Mouse (Mus musculus) liver, embryonic 13.5 days (tissue): ENCODE results near the gene Usp3. TPM values are rescaled to one million over a fixed set of nuclear protein-coding genes. Genes with fewer than 3 reads are reported as not detected.

Source experiments
- ATAC-seq: fragments of 200-750 bp; cut with Nextera tagmentation; 2 replicates; pipeline ENCODE4 v1.8.0; 2017; ENCODE audit warnings: low read depth, mild to moderate bottlenecking, moderate number of reproducible peaks, moderate library complexity
- DNase-seq: peaks from one replicate; pipeline ENCODE4 v3.0.0; 2022
- H3K27ac ChIP-seq: fragments of 300-500 bp; sonication (generic); 2 replicates; pipeline ENCODE4 v1.5.1; 2015; ENCODE audit warnings: moderate library complexity, mild to moderate bottlenecking, inconsistent platforms
- H3K27me3 ChIP-seq: fragments of 300-500 bp; sonication (generic); 2 replicates; pipeline ENCODE4 v1.6.1; 2015; ENCODE audit warnings: mild to moderate bottlenecking, inconsistent platforms
- H3K36me3 ChIP-seq: fragments of 300-500 bp; sonication (generic); 2 replicates; pipeline ENCODE4 v1.6.1; 2015; ENCODE audit warnings: mild to moderate bottlenecking, inconsistent platforms
- H3K4me1 ChIP-seq: fragments of 300-500 bp; sonication (generic); replicated peaks from 2 replicates; pipeline ENCODE4 v1.6.1; 2015; ENCODE audit warnings: inconsistent platforms
- H3K4me2 ChIP-seq: fragments of 300-500 bp; sonication (generic); 2 replicates; pipeline ENCODE4 v1.6.1; 2015; ENCODE audit warnings: inconsistent platforms, mild to moderate bottlenecking, moderate library complexity
- H3K4me3 ChIP-seq: fragments of 300-500 bp; sonication (generic); replicated peaks from 2 replicates; pipeline ENCODE4 v1.5.1; 2015; ENCODE audit warnings: mild to moderate bottlenecking, inconsistent platforms
- H3K9ac ChIP-seq: fragments of 300-500 bp; sonication (generic); 2 replicates; pipeline ENCODE4 v1.6.1; 2015; ENCODE audit warnings: mild to moderate bottlenecking, inconsistent platforms
- H3K9me3 ChIP-seq: fragments of 300-500 bp; sonication (generic); replicated peaks from 2 replicates; pipeline ENCODE4 v1.6.1; 2016; ENCODE audit warnings: inconsistent platforms
- WGBS: fragments of 180-500 bp; shearing (Covaris S2); methylation state at CpG from one replicate; pipeline ENCODE4 v1.1.7; 2015; ENCODE audit not compliant: insufficient replicate concordance; 5-methylcytosine and 5-hydroxymethylcytosine counted together
- polyA plus RNA-seq: library from polyadenylated mRNA; unstranded; fragments of >200 nt; fragmentation: Nextera tagmentation; extraction: Ambion mirVana; gene quantifications from 2 replicates; pipeline ENCODE4 v1.2.1, GENCODE M21; 2015

The Usp3 gene
- polyA plus RNA-seq, 1 experiment from 2014 or later, result 18.8 TPM

DNA sequence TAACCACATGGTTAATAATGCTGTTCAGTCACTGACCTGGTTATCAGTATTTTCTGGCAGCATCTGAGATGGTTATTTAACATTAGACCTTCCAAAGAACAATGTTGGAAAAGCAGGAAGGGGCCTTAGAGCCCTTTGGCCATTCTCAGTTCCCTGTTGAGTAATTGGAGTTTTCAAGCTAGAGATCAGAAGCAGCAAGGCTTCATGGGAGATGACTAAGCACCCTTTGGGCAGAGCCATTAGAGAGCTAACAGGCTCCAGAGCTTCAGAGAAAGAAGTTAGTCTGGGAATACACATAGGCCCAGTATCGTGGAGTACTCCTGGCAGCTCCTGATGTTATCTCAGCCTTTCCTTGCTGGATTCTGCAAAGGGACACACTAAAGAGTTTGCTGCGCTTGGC is 8.1 kb upstream of the Usp3 start:
- Histone ChIP-seq H3K27me3 (0 out of 2 replicates have a peak, but pooled peaks cover 3% of the 10 kb centered on the region), H3K4me2 (no peak overlapping the region), H3K9me3 (no peaks in the 10 kb centered on the region), H3K4me1 (peaks cover 50% of the 10 kb centered on the region), H3K36me3 (no peaks in the 10 kb centered on the region), H3K4me3 (no peak overlapping the region), H3K9ac (no peak overlapping the region), H3K27ac (no peak overlapping the region)
- no peak for ATAC-seq
- WGBS, result 68% methylated on average over 2 of the region's 2 CpGs
- no peak for DNase-seq

DNA sequence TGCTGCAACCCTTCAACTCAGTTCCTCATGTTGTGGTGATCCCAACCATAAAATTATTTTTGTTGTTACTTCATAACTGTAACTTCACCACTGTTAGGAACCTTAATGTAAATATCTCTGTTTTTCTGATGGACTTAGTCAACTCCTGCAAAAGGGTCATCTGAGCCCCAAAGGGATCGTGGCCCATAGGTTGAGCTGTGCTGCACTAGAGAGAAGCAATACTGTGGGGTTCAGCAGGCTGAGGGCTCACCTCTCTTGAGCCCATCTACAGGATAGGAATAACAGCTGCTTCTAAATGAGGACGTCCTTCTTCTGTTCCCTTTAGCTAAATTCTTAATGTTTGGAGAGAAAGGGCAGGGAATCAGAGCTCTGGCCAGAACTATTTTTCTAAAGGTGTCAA is 7.6 kb upstream of the Usp3 start:
- peaks cover 49% of the 10 kb centered on the region for H3K4me1 ChIP-seq

DNA sequence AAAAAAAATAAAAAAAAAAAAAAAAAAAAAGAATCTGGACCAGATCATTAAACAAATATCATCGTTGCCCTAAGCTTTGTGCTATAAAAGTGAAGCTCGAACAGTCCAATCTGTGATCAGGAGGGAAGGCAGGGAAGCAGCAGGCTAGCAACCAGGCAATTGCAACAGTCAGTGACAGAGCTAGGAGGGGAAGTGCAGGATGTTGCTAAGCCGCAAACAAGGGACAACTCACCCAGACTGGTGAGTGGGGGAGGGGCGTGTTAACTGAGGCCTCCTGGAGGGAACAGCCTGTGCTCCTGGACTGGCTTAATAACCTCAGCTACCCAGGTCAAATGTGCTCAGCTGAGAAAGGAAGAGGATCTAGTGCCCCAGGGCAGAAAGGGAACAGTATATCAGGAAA is 6.6 kb upstream of the Usp3 start:
- Histone ChIP-seq H3K4me3 (no peak overlapping the region), H3K4me1 (peaks cover 41% of the 10 kb centered on the region), H3K27ac (no peak overlapping the region), H3K9me3 (no peaks in the 10 kb centered on the region), H3K36me3 (no peaks in the 10 kb centered on the region), H3K27me3 (peaks cover 6% of the 10 kb centered on the region; the same call in 1 of the 2 replicates), H3K9ac (no peak overlapping the region), H3K4me2 (no peak overlapping the region)
- ATAC-seq (0 out of 2 replicates have a peak, but pooled peaks have one; percentile 51), DNase-seq (peak; percentile 54)
- 3% methylated on average over 4 of the region's 4 CpGs for WGBS

More for the DNA sequence above, 7.6 kb upstream of the Usp3 start:
- DNase-seq (no peak), ATAC-seq (no peak)
- 60% methylated on average over 2 of the region's 2 CpGs for WGBS
- Histone ChIP-seq H3K27ac (no peak overlapping the region; the same call in 1 of the 2 replicates), H3K27me3 (peaks cover 6% of the 10 kb centered on the region; the same call in 1 of the 2 replicates), H3K9me3 (no peaks in the 10 kb centered on the region), H3K9ac (no peak overlapping the region), H3K4me3 (no peak overlapping the region), H3K36me3 (no peaks in the 10 kb centered on the region), H3K4me2 (no peak overlapping the region)

DNA sequence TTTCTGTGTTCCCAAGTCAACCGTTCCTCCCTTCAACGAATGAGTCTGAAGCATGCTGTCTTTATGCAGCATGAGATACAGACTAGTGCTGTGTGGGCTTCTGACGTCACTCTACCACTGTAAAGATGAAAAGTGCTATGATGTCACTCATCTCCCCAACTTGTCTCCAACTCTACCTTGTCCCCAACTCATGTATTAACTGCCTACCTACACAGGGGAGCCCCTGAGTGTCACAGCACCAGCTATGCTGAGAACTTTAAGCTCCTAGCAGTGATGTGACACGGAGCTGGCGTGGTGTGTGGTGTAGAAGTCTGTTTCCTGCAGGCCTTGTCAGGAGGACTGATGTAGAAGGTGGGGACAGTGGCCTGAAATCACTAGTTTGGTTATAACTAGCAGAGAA is 5.7 kb upstream of the Usp3 start:
- H3K27ac ChIP-seq, result no peak overlapping the region
- no peak overlapping the region for H3K4me2 ChIP-seq
- no peak overlapping the region for H3K4me3 ChIP-seq
- ATAC-seq (no peak), DNase-seq (no peak)
- no peaks in the 10 kb centered on the region for H3K9me3 ChIP-seq
- WGBS, result 35% methylated on average over 5 of the region's 5 CpGs
- peaks cover 51% of the 10 kb centered on the region for H3K4me1 ChIP-seq
- H3K27me3 ChIP-seq, result peaks cover 6% of the 10 kb centered on the region; the same call in 1 of the 2 replicates
- H3K9ac ChIP-seq, result no peak overlapping the region
- no peaks in the 10 kb centered on the region for H3K36me3 ChIP-seq

DNA sequence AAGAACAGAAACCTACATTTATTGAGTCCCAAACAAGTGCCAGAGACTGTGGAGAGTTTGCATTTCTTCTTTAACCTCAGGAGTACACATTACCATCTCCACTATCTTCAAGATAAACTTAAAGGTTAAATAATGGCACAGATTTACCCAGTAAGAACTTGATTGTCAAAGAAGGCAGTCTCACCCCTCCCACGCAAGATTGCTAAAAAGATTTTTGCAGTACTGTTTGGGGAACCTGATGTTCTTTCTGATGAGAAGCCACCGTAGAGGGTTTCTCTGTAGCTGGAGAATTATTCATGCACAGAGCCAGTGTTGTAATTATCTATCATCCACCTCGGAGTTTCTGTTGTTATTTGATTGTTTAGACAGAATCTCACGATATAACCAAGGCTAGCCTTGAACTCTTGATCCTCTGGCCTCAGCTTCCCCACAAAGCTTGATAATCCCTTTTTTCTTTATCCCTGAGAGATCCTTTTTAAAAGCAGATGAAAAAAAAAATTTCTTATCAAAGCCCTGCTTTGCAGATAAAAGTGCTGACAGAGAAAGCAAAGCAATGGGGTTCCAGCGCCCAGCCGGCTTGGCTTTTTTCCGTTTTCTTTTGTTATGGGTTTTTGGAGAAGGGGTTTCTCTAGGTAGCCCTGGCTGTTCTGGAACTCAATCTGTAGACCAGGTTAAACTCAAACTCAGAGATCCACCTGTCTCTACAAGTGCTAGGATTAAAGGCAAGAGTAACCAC is 4.7 kb upstream of the Usp3 start:
- DNase-seq, result no peak
- Histone ChIP-seq H3K9ac (no peak overlapping the region), H3K4me2 (no peak overlapping the region), H3K27ac (no peak overlapping the region), H3K4me1 (peaks cover 52% of the 10 kb centered on the region), H3K9me3 (no peaks in the 10 kb centered on the region), H3K4me3 (no peak overlapping the region), H3K36me3 (no peaks in the 10 kb centered on the region), H3K27me3 (peaks cover 6% of the 10 kb centered on the region; the same call in 1 of the 2 replicates)
- ATAC-seq, result no peak
- 57% methylated on average over 7 of the region's 7 CpGs for WGBS

DNA sequence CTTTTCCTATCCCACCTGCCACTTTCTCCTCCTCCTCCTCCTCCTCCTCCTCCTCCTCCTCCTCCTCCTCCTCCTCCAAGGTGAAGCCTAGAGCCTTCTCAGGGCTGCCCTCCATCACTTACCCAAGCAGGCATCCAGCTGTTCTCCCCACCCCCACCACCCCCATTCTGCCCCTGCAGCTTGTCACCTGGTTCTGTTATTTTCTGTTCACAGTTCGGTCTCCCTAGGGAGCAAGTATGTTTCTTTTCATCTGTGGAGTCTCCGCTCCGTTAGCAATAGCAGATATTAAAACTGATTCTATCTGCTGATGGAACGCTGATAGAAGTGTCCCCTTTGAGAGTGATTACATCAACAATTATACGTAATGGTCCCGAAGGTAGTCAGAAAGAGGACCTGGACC is 4.1 kb upstream of the Usp3 start:
- Histone ChIP-seq H3K4me2 (no peak overlapping the region), H3K4me1 (peaks cover 52% of the 10 kb centered on the region), H3K27ac (no peak overlapping the region), H3K4me3 (no peak overlapping the region), H3K27me3 (peaks cover 6% of the 10 kb centered on the region; the same call in 1 of the 2 replicates), H3K9ac (no peak overlapping the region), H3K9me3 (no peaks in the 10 kb centered on the region), H3K36me3 (no peaks in the 10 kb centered on the region)
- ATAC-seq (no peak), DNase-seq (no peak)
- WGBS, result 61% methylated on average over 6 of the region's 6 CpGs

DNA sequence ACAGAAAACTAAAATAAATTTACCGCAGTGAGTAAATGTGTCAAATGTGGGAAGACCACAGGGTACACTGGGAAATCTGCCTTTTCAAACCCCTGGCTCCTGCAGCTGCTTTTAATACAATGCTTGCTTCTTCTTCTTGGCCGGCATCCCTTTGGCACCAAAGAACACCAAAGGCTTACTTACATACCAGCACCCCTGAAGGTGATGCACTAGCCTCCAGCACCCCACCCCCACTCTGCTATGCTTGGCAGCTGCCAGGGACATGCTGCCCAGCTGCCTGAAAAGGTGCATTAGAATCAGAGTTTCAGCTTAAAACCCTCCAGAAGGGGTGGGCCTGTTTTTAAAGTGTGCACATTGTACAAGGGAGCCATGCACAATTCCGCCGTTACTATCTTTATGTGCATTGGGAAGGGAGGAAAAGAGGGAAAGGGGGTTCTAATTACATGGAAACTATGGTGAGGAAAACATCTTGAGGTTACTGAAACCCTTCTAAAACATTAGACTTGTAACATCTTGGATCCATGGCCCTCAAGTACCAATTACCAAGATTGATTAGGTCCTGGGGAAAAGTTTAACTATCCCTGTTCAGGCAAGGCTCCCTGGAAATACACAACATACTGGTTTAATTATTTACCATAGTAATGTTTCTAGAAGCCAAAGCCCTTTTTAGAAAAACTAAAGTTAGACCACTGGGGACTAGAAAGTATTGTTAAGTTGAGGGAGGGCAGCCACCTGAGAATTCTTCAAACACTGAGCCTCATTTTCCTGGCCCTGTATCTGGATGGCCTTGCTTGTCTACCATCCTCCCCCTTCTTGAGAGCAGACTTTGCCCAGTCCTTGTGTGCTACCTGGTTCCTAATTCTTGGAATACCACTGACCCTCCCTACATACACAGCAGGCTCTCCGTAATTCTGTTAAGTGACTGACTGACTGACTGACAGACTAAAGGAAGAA is 3.1 kb upstream of the Usp3 start:
- DNase-seq (no peak), ATAC-seq (no peak)
- Histone ChIP-seq H3K27me3 (peaks cover 6% of the 10 kb centered on the region; the same call in 1 of the 2 replicates), H3K9ac (no peak overlapping the region), H3K4me1 (peaks cover 58% of the 10 kb centered on the region), H3K9me3 (no peaks in the 10 kb centered on the region), H3K4me2 (no peak overlapping the region), H3K4me3 (no peak overlapping the region), H3K27ac (peak overlapping the region; percentile 13; the same call in 1 of the 2 replicates), H3K36me3 (no peaks in the 10 kb centered on the region)
- 72% methylated on average over 5 of the region's 5 CpGs for WGBS

DNA sequence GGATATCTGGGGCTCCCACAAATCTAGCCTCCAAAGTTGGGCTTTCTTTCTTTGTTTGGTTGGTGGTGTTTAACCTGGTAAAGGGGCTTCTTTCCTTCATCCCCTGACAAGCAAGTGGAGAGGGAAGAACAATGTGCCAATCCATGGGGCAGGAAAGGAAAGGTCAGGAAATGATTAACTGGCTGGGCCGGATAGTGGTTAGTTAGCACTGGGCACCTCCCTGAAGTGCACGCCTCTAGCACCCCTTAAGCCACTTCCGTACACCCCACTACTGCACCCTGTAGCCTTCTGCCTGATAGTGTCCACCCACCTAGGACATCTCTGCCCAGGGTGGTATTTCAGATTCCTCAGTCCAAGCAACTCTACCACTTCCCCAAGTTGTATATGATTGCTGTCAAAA is 1.1 kb upstream of the Usp3 start:
- H3K27ac ChIP-seq, result peak overlapping the region; percentile 90
- 54% methylated on average over 3 of the region's 3 CpGs for WGBS
- H3K9me3 ChIP-seq, result no peaks in the 10 kb centered on the region
- H3K4me2 ChIP-seq, result peak overlapping the region; percentile 85
- H3K4me3 ChIP-seq, result peak overlapping the region; percentile 89
- peaks cover 51% of the 10 kb centered on the region for H3K4me1 ChIP-seq
- H3K36me3 ChIP-seq, result no peaks in the 10 kb centered on the region
- DNase-seq (no peak), ATAC-seq (no peak)
- H3K27me3 ChIP-seq, result peaks cover 6% of the 10 kb centered on the region; the same call in 1 of the 2 replicates
- peak overlapping the region; percentile 70; the same call in 1 of the 2 replicates for H3K9ac ChIP-seq

DNA sequence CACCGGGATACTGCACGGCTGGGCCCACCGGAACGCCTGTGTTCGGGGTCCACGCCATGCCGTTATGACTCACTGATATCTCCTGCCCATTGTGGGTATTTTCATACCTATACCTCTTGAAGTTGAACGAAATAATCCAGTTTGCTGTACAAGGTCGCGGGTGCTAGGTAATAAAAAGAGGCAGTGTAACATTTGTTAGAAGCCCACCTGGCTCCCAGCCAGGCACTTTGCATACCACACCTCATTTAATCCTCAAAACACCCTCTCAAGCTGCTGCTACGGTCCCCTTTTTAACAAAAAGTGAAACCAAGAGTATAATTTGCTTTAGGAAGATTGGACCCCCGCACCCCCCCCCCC is 649 bp upstream of the Usp3 start:
- Histone ChIP-seq H3K4me3 (peak overlapping the region; percentile 89), H3K27me3 (peaks cover 6% of the 10 kb centered on the region; the same call in 1 of the 2 replicates), H3K9ac (peak overlapping the region; percentile 70), H3K27ac (peak overlapping the region; percentile 90), H3K4me2 (peak overlapping the region; percentile 85), H3K4me1 (peaks cover 49% of the 10 kb centered on the region), H3K9me3 (no peaks in the 10 kb centered on the region), H3K36me3 (no peaks in the 10 kb centered on the region)
- DNase-seq, result no peak
- 4% methylated on average over 12 of the region's 12 CpGs for WGBS
- no peak for ATAC-seq

DNA sequence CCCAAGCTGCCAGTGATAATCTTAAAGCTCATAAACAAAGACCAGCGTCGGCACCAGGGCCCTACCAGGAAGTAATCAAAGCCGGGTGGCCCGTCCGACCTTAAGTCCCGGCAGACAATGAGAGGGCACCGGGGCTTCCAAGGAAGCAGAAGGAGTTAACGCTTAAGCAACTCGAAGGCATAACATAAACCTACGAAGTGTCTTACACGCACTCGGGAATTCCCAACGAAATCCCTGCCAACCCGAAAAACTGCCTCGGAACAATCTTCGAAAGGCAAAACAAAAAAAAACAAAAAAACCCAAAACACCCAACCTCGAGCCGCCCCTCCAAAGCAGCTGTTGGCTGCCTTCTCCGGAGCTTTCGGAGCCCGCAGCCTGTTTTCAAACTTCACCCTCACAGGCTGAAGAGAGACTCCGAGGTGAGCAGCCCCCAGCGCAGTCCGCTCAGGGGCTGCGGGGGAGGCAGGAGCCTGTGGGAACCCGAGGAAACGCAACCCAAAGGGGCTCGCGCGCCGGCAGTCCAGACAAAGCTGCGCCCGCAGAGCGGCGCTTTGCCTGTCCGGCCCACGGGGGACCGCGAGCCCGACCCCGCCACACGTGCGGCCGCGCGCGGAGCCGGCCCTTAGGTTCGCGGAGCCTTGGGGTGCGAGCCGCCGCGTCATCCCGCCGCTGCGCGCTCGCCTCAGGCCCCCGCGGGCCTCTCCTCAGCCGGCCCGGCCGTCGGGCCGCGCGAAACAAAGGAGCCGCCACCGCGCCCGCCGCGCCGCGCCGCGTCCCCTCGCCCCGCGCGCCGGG is 894 bp downstream of the Usp3 start:
- no peaks in the 10 kb centered on the region for H3K9me3 ChIP-seq
- peak overlapping the region; percentile 85 for H3K4me2 ChIP-seq
- peaks cover 44% of the 10 kb centered on the region for H3K4me1 ChIP-seq
- ATAC-seq (peak; percentile 67), DNase-seq (peak; percentile 51)
- peak overlapping the region; percentile 90 for H3K27ac ChIP-seq
- under 1% methylated on average over 67 of the region's 83 CpGs for WGBS
- peak overlapping the region; percentile 95 for H3K9ac ChIP-seq
- peak overlapping the region; percentile 89 for H3K4me3 ChIP-seq
- no peaks in the 10 kb centered on the region for H3K36me3 ChIP-seq
- H3K27me3 ChIP-seq, result peaks cover 6% of the 10 kb centered on the region; the same call in 1 of the 2 replicates
